Mouse (Mus musculus): ENCODE results near the gene Nkain2. TPM values are rescaled to one million over a fixed set of nuclear protein-coding genes. Genes with fewer than 3 reads are reported as not detected.

Nkain2 gene
- total and polyA plus RNA-seq, 2 experiments from 2014 or later: 12.8 to 33.4 TPM

GRCm38 (mm10) chr10:32182951-32183350 is 707.3 kb downstream of the Nkain2 start:
- ATAC-seq (no peak), DNase-seq (ENCODE audit: low spot score) (no peak)
- Histone ChIP-seq H3K4me3 (ENCODE audit: low read length) (no peak overlapping the region), H3K4me1 (ENCODE audit: insufficient read depth, low read length) (no peaks in the 10 kb centered on the region), H3K4me2 (ENCODE audit: low read depth, low read length) (no peak overlapping the region), H3K27me3 (ENCODE audit: insufficient read depth, low read length) (no peaks in the 10 kb centered on the region), H3K9me3 (ENCODE audit: low read length) (no peaks in the 10 kb centered on the region), H3K36me3 (ENCODE audit: insufficient read depth, low read length) (no peaks in the 10 kb centered on the region), H3K9ac (replicated peaks; ENCODE audit: low read length) (no peak overlapping the region), H3K27ac (no peak overlapping the region)
- 91% methylated on average over 3 of the region's 3 CpGs for WGBS
- no peak for TF ChIP-seq CTCF (IDR thresholded peaks at IDR 0.05; ENCODE audit: low read depth)

GRCm38 (mm10) chr10:32091354-32091753 is 798.9 kb downstream of the Nkain2 start:
- Histone ChIP-seq H3K27me3 (ENCODE audit: insufficient read depth, low read length) (no peaks in the 10 kb centered on the region), H3K9ac (replicated peaks; ENCODE audit: low read length) (no peak overlapping the region), H3K9me3 (ENCODE audit: low read length) (no peaks in the 10 kb centered on the region), H3K4me1 (ENCODE audit: insufficient read depth, low read length) (no peaks in the 10 kb centered on the region), H3K4me2 (ENCODE audit: low read depth, low read length) (no peak overlapping the region), H3K27ac (no peak overlapping the region), H3K4me3 (ENCODE audit: low read length) (no peak overlapping the region), H3K36me3 (ENCODE audit: insufficient read depth, low read length) (no peaks in the 10 kb centered on the region)
- TF ChIP-seq CTCF (IDR thresholded peaks at IDR 0.05; ENCODE audit: low read depth): no peak
- no peak for ATAC-seq
- no peak for DNase-seq (ENCODE audit: low spot score)
- WGBS: 24% methylated on average over 1 of the region's 1 CpGs

DNA sequence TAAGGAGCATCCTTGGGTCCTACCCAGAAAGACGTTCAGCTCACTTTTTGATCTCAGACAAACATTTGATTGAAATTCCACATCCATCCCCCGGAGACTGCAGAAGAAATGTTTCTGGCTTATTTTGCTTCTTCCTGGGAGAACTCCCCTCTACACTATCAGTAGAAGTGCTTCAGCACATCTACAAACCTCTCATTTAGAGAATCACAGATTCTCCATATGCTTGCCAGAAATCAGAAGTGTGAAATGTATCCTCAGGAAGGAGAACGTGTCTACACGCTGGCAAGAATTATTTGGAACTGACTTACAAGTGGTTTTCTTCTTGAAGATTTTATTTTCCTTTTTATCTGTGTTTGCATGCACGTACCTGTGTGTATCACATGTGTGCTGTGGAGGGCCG is 829.9 kb downstream of the Nkain2 start:
- H3K9me3 ChIP-seq (ENCODE audit: low read length): no peaks in the 10 kb centered on the region
- ATAC-seq: no peak
- no peaks in the 10 kb centered on the region for H3K4me1 ChIP-seq (ENCODE audit: insufficient read depth, low read length)

DNA sequence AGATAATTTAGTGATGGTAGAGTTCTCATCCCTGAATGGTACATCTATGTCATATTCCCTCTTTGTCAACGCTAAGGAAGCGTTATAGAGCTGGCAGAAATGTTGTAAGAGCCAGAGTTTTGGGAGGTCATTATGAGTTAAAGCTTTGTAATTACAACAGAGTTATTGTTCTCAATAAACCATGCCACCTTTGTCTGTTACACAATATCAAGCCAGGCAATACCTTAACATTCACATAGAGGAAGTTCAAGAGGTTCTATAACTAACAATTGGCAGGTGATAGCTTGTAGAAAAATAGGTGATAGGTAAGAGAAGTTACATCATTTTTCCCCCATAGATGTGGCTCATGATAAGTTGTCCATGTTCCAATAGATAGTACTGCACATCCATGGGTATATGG is 832.0 kb downstream of the Nkain2 start:
- Histone ChIP-seq H3K4me3 (ENCODE audit: low read length) (no peak overlapping the region), H3K9ac (replicated peaks; ENCODE audit: low read length) (no peak overlapping the region), H3K4me2 (ENCODE audit: low read depth, low read length) (no peak overlapping the region), H3K4me1 (ENCODE audit: insufficient read depth, low read length) (no peaks in the 10 kb centered on the region), H3K27me3 (ENCODE audit: insufficient read depth, low read length) (no peaks in the 10 kb centered on the region), H3K36me3 (ENCODE audit: insufficient read depth, low read length) (no peaks in the 10 kb centered on the region), H3K9me3 (ENCODE audit: low read length) (no peaks in the 10 kb centered on the region), H3K27ac (no peak overlapping the region)
- DNase-seq (ENCODE audit: low spot score): no peak
- WGBS: 90% methylated on average over 2 of the region's 2 CpGs
- TF ChIP-seq CTCF (IDR thresholded peaks at IDR 0.05; ENCODE audit: low read depth): no peak
- ATAC-seq: no peak

More for the DNA sequence above, 829.9 kb downstream of the Nkain2 start:
- Histone ChIP-seq H3K36me3 (ENCODE audit: insufficient read depth, low read length) (no peaks in the 10 kb centered on the region), H3K4me2 (ENCODE audit: low read depth, low read length) (no peak overlapping the region), H3K9ac (replicated peaks; ENCODE audit: low read length) (no peak overlapping the region), H3K27me3 (ENCODE audit: insufficient read depth, low read length) (no peaks in the 10 kb centered on the region), H3K4me3 (ENCODE audit: low read length) (no peak overlapping the region), H3K27ac (no peak overlapping the region)
- no peak for TF ChIP-seq CTCF (IDR thresholded peaks at IDR 0.05; ENCODE audit: low read depth)
- no peak for DNase-seq (ENCODE audit: low spot score)
- 82% methylated on average over 6 of the region's 6 CpGs for WGBS

- no peaks in the 10 kb centered on the region for H3K36me3 ChIP-seq (ENCODE audit: insufficient read depth, low read length)
- no peaks in the 10 kb centered on the region for H3K9me3 ChIP-seq (ENCODE audit: low read length)
- H3K27ac ChIP-seq: no peak overlapping the region
- 75% methylated on average over 5 of the region's 5 CpGs for WGBS
- H3K4me1 ChIP-seq (ENCODE audit: insufficient read depth, low read length): no peaks in the 10 kb centered on the region
- H3K27me3 ChIP-seq (ENCODE audit: insufficient read depth, low read length): no peaks in the 10 kb centered on the region
- H3K9ac ChIP-seq (replicated peaks; ENCODE audit: low read length): no peak overlapping the region
- TF ChIP-seq CTCF (IDR thresholded peaks at IDR 0.05; ENCODE audit: low read depth): no peak
- no peak overlapping the region for H3K4me3 ChIP-seq (ENCODE audit: low read length)
- ATAC-seq (no peak), DNase-seq (ENCODE audit: low spot score) (no peak)
- H3K4me2 ChIP-seq (ENCODE audit: low read depth, low read length): no peak overlapping the region
Observed at GRCm38 (mm10) chr10:32052546-32053295, 837.5 kb downstream of the Nkain2 start.

DNA sequence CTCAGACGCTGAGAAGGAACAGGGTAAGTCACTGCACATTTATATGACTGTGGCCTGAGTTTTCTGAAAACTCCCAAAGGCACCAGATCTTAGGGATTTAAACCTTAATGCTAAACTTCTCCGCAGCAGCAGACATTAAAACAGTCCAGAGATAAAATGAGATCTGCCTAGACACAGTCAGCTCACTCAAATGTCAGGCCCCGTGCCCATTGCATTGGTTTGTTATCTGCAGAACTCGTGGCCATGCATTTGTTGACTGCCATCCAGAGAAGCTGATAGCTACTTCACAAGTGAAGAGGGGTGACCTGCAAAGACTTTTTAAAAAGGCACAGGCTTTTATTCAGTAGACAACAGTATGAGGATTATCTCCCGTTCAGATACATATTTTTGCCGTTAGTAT is 838.2 kb downstream of the Nkain2 start:
- DNase-seq (ENCODE audit: low spot score) (no peak), ATAC-seq (no peak)
- H3K4me3 ChIP-seq (ENCODE audit: low read length): no peak overlapping the region
- no peak overlapping the region for H3K27ac ChIP-seq
- no peak overlapping the region for H3K4me2 ChIP-seq (ENCODE audit: low read depth, low read length)
- H3K9me3 ChIP-seq (ENCODE audit: low read length): no peaks in the 10 kb centered on the region
- H3K9ac ChIP-seq (replicated peaks; ENCODE audit: low read length): no peak overlapping the region
- no peaks in the 10 kb centered on the region for H3K27me3 ChIP-seq (ENCODE audit: insufficient read depth, low read length)
- H3K4me1 ChIP-seq (ENCODE audit: insufficient read depth, low read length): no peaks in the 10 kb centered on the region
- WGBS: 86% methylated on average over 6 of the region's 6 CpGs
- H3K36me3 ChIP-seq (ENCODE audit: insufficient read depth, low read length): no peaks in the 10 kb centered on the region
- no peak for TF ChIP-seq CTCF (IDR thresholded peaks at IDR 0.05; ENCODE audit: low read depth)

DNA sequence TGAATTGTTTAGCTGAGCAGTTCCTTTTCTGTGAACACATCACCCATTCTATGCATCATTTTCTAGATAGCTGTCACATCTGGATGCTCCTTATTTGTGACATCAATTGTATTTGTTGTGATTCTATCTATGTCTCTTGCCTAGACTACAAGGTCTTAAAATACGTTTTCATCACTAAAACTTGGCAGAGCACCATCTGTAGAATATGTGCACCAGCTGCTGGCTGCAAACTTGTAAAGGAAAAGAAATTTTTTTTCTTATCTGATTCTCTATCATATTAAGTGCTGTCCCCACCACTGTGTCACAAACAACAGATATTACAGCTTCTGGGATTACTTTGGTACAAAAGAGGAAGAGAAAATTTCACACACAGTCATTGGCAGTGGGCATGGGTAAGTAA is 860.3 kb downstream of the Nkain2 start:
- Histone ChIP-seq H3K4me3 (ENCODE audit: low read length) (no peak overlapping the region), H3K27me3 (ENCODE audit: insufficient read depth, low read length) (no peaks in the 10 kb centered on the region), H3K9ac (replicated peaks; ENCODE audit: low read length) (no peak overlapping the region), H3K4me1 (ENCODE audit: insufficient read depth, low read length) (no peaks in the 10 kb centered on the region), H3K36me3 (ENCODE audit: insufficient read depth, low read length) (no peaks in the 10 kb centered on the region), H3K4me2 (ENCODE audit: low read depth, low read length) (no peak overlapping the region), H3K27ac (no peak overlapping the region), H3K9me3 (ENCODE audit: low read length) (no peaks in the 10 kb centered on the region)
- 41% methylated on average over 1 of the region's 1 CpGs for WGBS
- no peak for ATAC-seq
- TF ChIP-seq CTCF (IDR thresholded peaks at IDR 0.05; ENCODE audit: low read depth): no peak
- DNase-seq (ENCODE audit: low spot score): no peak
